Mouse (Mus musculus) heart, adult 2 months (tissue): ENCODE results near the gene Tmprss13. TPM values are rescaled to one million over a fixed set of nuclear protein-coding genes. Genes with fewer than 3 reads are reported as not detected.

Source experiments
- DNase-seq, 2 experiments: peaks; one replicate each; pipeline ENCODE4 v3.0.0; 2021
- H3K27ac ChIP-seq: fragments of 200-600 bp; 2 replicates; pipeline ENCODE4 v1.8.1; 2022
- H3K27me3 ChIP-seq: fragments of 200-500 bp; 2 replicates; pipeline ENCODE4 v1.6.1; 2012; ENCODE audit warnings: mild to moderate bottlenecking, low read length, inconsistent platforms, mixed read lengths; ENCODE audit not compliant: control insufficient read depth, insufficient read depth
- H3K36me3 ChIP-seq: fragments of 200-500 bp; 2 replicates; pipeline ENCODE4 v1.6.1; 2012; ENCODE audit warnings: low read length, inconsistent platforms; ENCODE audit not compliant: control insufficient read depth, insufficient read depth
- H3K4me1 ChIP-seq: fragments of 200-500 bp; 2 replicates; pipeline ENCODE4 v1.6.1; 2011; ENCODE audit warnings: low read length; ENCODE audit not compliant: control insufficient read depth, insufficient read depth
- H3K4me3 ChIP-seq: fragments of 200-600 bp; 2 replicates; pipeline ENCODE4 v1.8.1; 2022
- H3K79me2 ChIP-seq: fragments of 200-500 bp; replicated peaks from 2 replicates; pipeline ENCODE4 v1.6.1; 2012; ENCODE audit warnings: mild to moderate bottlenecking, inconsistent platforms, low read length, moderate library complexity, mixed read lengths; ENCODE audit not compliant: control insufficient read depth, insufficient read depth
- H3K9ac ChIP-seq: fragments of 200-500 bp; 2 replicates; pipeline ENCODE4 v1.6.1; 2012; ENCODE audit warnings: low read depth, mild to moderate bottlenecking, control low read depth, inconsistent platforms, low read length, mixed read lengths
- CTCF ChIP-seq: fragments of 200-600 bp; IDR thresholded peaks from 2 replicates; pipeline ENCODE4 v1.8.1; 2022; ENCODE audit warnings: antibody characterized with exemption, mild to moderate bottlenecking, moderate library complexity
- EP300 ChIP-seq: fragments of 200-500 bp; IDR thresholded peaks from 2 replicates; pipeline ENCODE4 v1.6.1; 2011; ENCODE audit warnings: low read depth, low read length, control low read depth; ENCODE audit not compliant: insufficient read depth
- POLR2A ChIP-seq: fragments of 200-500 bp; IDR thresholded peaks from 2 replicates; pipeline ENCODE4 v1.6.1; 2011; ENCODE audit warnings: mild to moderate bottlenecking, low read depth, low read length, control low read depth; ENCODE audit not compliant: insufficient read depth
- WGBS: fragments of 180-500 bp; shearing (Covaris S2); methylation state at CpG from one replicate; pipeline ENCODE4 v1.1.7; 2018; 5-methylcytosine and 5-hydroxymethylcytosine counted together
- intact Hi-C: fragments of 180-260 bp; cut with DNase I; formaldehyde crosslinking; loops from one replicate; pipeline ENCODE4 v1.15.1; 2025
- polyA plus RNA-seq: library from polyadenylated mRNA; depleted of rRNA; stranded (reverse); fragments of >200 nt; gene quantifications from 2 replicates; pipeline ENCODE4 v1.2.3, GENCODE M21; 2012; rRNA removed
- total RNA-seq, 2 experiments: library from RNA; stranded (reverse); gene quantifications; 2 replicates each; pipeline ENCODE4 v1.2.3; 2021

Gene Tmprss13
- total and polyA plus RNA-seq, 3 experiments: 5.4 to 6.9 (median 6.9) TPM

- intact Hi-C loops: loop anchor here (1.0 kb wide), 3 partner anchors 43 to 167 kb away; no protein-coding TSS in a partner anchor
- H3K79me2 ChIP-seq: no peaks in the 10 kb centered on the region
Measured at GRCm38 (mm10) chr9:45388385-45388994, 69.6 kb downstream of the Tmprss13 start.

DNA sequence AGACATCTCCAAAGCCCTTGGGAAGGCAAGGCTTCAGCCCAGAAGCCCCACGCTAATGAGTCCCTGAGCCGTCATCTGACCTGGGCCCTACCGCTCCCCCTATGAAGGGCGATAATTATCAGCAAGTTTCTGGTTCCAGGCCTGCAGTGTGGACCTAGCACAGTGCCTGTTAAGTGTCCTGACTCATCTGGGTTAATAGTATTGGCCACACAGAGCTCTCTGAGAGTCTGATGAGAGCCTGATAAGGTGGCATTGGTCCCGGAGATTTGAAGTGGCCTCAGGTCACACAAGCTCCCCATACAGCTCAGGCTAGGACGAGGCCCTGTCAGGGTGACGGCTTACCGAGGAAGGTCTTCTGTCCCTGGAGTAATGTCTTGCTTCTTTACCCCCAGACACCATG, 70.7 kb downstream of the Tmprss13 start:
- H3K9ac ChIP-seq: no peak overlapping the region
- H3K79me2 ChIP-seq: no peaks in the 10 kb centered on the region
- H3K27ac ChIP-seq: no peak overlapping the region
- no peak for TF ChIP-seq CTCF
- TF ChIP-seq EP300: no peak
- TF ChIP-seq POLR2A: no peak
- H3K4me3 ChIP-seq: no peak overlapping the region
- no peaks in the 10 kb centered on the region for H3K36me3 ChIP-seq
- 81% methylated on average over 8 of the region's 8 CpGs for WGBS
- no peaks in the 10 kb centered on the region for H3K27me3 ChIP-seq
- intact Hi-C loops: no loop called here
- H3K4me1 ChIP-seq: no peaks in the 10 kb centered on the region
- no peak for DNase-seq

More at GRCm38 (mm10) chr9:45388385-45388994, 69.6 kb downstream of the Tmprss13 start:
- 36% methylated on average over 12 of the region's 12 CpGs for WGBS
- H3K9ac ChIP-seq: no peak overlapping the region
- DNase-seq: peak; percentile 82 to 90
- no peak overlapping the region for H3K27ac ChIP-seq
- H3K4me3 ChIP-seq: no peak overlapping the region
- no peaks in the 10 kb centered on the region for H3K36me3 ChIP-seq
- no peaks in the 10 kb centered on the region for H3K4me1 ChIP-seq
- no peaks in the 10 kb centered on the region for H3K27me3 ChIP-seq
- TF ChIP-seq CTCF (no peak; the same call in none of the 2 replicates), EP300 (peak; percentile 96; the same call in 1 of the 2 replicates)

GRCm38 (mm10) chr9:45391299-45391698, 72.4 kb downstream of the Tmprss13 start:
- Histone ChIP-seq H3K4me1 (no peaks in the 10 kb centered on the region), H3K27me3 (no peaks in the 10 kb centered on the region), H3K9ac (no peak overlapping the region), H3K27ac (no peak overlapping the region), H3K79me2 (no peaks in the 10 kb centered on the region), H3K36me3 (no peaks in the 10 kb centered on the region), H3K4me3 (no peak overlapping the region)
- WGBS: 86% methylated on average over 7 of the region's 7 CpGs
- TF ChIP-seq CTCF (no peak), EP300 (no peak), POLR2A (no peak)
- intact Hi-C loops: no loop called here
- no peak for DNase-seq

- Histone ChIP-seq H3K27ac (no peak overlapping the region), H3K9ac (no peak overlapping the region), H3K36me3 (no peaks in the 10 kb centered on the region), H3K27me3 (no peaks in the 10 kb centered on the region), H3K4me3 (no peak overlapping the region), H3K79me2 (no peaks in the 10 kb centered on the region), H3K4me1 (no peaks in the 10 kb centered on the region)
- DNase-seq: no peak
- WGBS: 73% methylated on average over 6 of the region's 6 CpGs
- TF ChIP-seq EP300 (no peak), CTCF (no peak), POLR2A (no peak)
- intact Hi-C loops: no loop called here
Measured at GRCm38 (mm10) chr9:45395218-45395617, 76.3 kb downstream of the Tmprss13 start.

- no peak for DNase-seq
- Histone ChIP-seq H3K9ac (no peak overlapping the region), H3K4me1 (no peaks in the 10 kb centered on the region), H3K4me3 (no peak overlapping the region), H3K36me3 (no peaks in the 10 kb centered on the region), H3K79me2 (no peaks in the 10 kb centered on the region), H3K27me3 (no peaks in the 10 kb centered on the region), H3K27ac (peak overlapping the region; percentile 23; the same call in 1 of the 2 replicates)
- WGBS: 61% methylated on average over 3 of the region's 3 CpGs
- intact Hi-C loops: no loop called here
- TF ChIP-seq POLR2A (no peak), EP300 (no peak), CTCF (no peak)
Measured at GRCm38 (mm10) chr9:45395796-45396195, 76.9 kb downstream of the Tmprss13 start.

Other genes with a start within 250 kb of the Tmprss13 start
- gene Jaml, start 239.9 kb upstream of the Tmprss13 start, total RNA-seq: under 1 TPM; 0.20 to 0.29 TPM
- gene Jaml, start 239.9 kb upstream of the Tmprss13 start, polyA plus RNA-seq: 0.14 and 0.18 TPM in 2 replicates
- 1 to 10 TPM; 1.2 to 1.3 TPM for gene Scn2b, start 201.3 kb upstream of the Tmprss13 start, total RNA-seq
- gene Scn2b, start 201.3 kb upstream of the Tmprss13 start, polyA plus RNA-seq: 0.23 and 0.31 TPM in 2 replicates
- 10 to 100 TPM; 14.2 to 16.9 TPM for gene Scn4b, start 180.7 kb upstream of the Tmprss13 start, total RNA-seq
- gene Scn4b, start 180.7 kb upstream of the Tmprss13 start, polyA plus RNA-seq: 5.1 and 8.3 TPM in 2 replicates
- gene BC049352, start 137.1 kb upstream of the Tmprss13 start, total RNA-seq: not detected
- gene BC049352, start 137.1 kb upstream of the Tmprss13 start, polyA plus RNA-seq: 0.09 and 0.23 TPM in 2 replicates
- gene Tmprss4, start 115.0 kb upstream of the Tmprss13 start, total RNA-seq: not detected
- gene Tmprss4, start 115.0 kb upstream of the Tmprss13 start, polyA plus RNA-seq: 0.82 TPM in 1 of 2 replicates, not detected in the other
- gene Il10ra, start 50.0 kb upstream of the Tmprss13 start, total RNA-seq: 1 to 10 TPM; 1.7 to 1.8 TPM
- gene Il10ra, start 50.0 kb upstream of the Tmprss13 start, polyA plus RNA-seq: 3.6 and 3.7 TPM in 2 replicates
- 10 to 100 TPM; 13.8 to 14.2 TPM for gene Fxyd6, start 51.1 kb downstream of the Tmprss13 start, total RNA-seq
- 40.8 and 51.2 TPM in 2 replicates for gene Fxyd6, start 51.1 kb downstream of the Tmprss13 start, polyA plus RNA-seq
- gene Fxyd2, start 80.6 kb downstream of the Tmprss13 start, total RNA-seq: 1 to 10 TPM; 2.8 to 3.3 TPM
- 4.2 and 9.7 TPM in 2 replicates for gene Fxyd2, start 80.6 kb downstream of the Tmprss13 start, polyA plus RNA-seq
- gene Dscaml1, start 107.5 kb downstream of the Tmprss13 start, total RNA-seq: not detected
- 0.03 and 0.14 TPM in 2 replicates for gene Dscaml1, start 107.5 kb downstream of the Tmprss13 start, polyA plus RNA-seq